Mouse (Mus musculus): Measurements from ENCODE around the gene Scly. TPM values are rescaled to one million over a fixed set of nuclear protein-coding genes. Genes with fewer than 3 reads are reported as not detected.

Gene Scly
- total and polyA plus RNA-seq, 3 experiments = 10.1 to 16.6 (median 10.5) TPM

GRCm38 (mm10) chr1:91325488-91326042, 27.4 kb downstream of the Scly start:
- Histone ChIP-seq H3K9me3 (replicated peaks) (no peaks in the 10 kb centered on the region), H3K36me3 (replicated peaks) (no peaks in the 10 kb centered on the region), H3K4me1 (ENCODE audit: insufficient read depth, low read depth, low read length) (peaks cover 5% of the 10 kb centered on the region; the same call in 1 of the 2 replicates), H3K27me3 (ENCODE audit: insufficient read depth, low read length) (peaks cover 30% of the 10 kb centered on the region), H3K4me3 (ENCODE audit: low read depth, low read length) (no peak overlapping the region)
- ATAC-seq (ENCODE audit: extremely low read depth, insufficient number of reproducible peaks, low FRiP score, poor library complexity, severe bottlenecking) = no peak
- no peak for DNase-seq (ENCODE audit: low spot score)
- TF ChIP-seq TAL1 (conservative IDR thresholded peaks at IDR 0.05; ENCODE audit: low read depth, low read length) = no peak
- no peak for TF ChIP-seq GATA1 (IDR thresholded peaks at IDR 0.05; ENCODE audit: borderline replicate concordance, low read length)
- TF ChIP-seq POLR2AphosphoS5 (IDR thresholded peaks at IDR 0.05; ENCODE audit: insufficient replicate concordance, low read depth, low read length) = no peak

GRCm38 (mm10) chr1:91332102-91332501, 34.0 kb downstream of the Scly start:
- ATAC-seq (ENCODE audit: extremely low read depth, insufficient number of reproducible peaks, low FRiP score, poor library complexity, severe bottlenecking) = no peak
- no peak for DNase-seq (ENCODE audit: low spot score)
- H3K27me3 ChIP-seq (ENCODE audit: insufficient read depth, low read length) = peaks cover 31% of the 10 kb centered on the region
- no peaks in the 10 kb centered on the region for H3K9me3 ChIP-seq (replicated peaks)
- H3K4me3 ChIP-seq (ENCODE audit: low read depth, low read length) = no peak overlapping the region
- TF ChIP-seq POLR2AphosphoS5 (IDR thresholded peaks at IDR 0.05; ENCODE audit: insufficient replicate concordance, low read depth, low read length) (no peak), GATA2 (IDR thresholded peaks at IDR 0.05; ENCODE audit: borderline replicate concordance, low read depth, low read length) (no peak), CTCF (IDR thresholded peaks at IDR 0.05; ENCODE audit: low read depth, low read length) (no peak), TAL1 (conservative IDR thresholded peaks at IDR 0.05; ENCODE audit: low read depth, low read length) (no peak), GATA1 (IDR thresholded peaks at IDR 0.05; ENCODE audit: borderline replicate concordance, low read length) (no peak)
- no peaks in the 10 kb centered on the region; the same call in 1 of the 2 replicates for H3K4me1 ChIP-seq (ENCODE audit: insufficient read depth, low read depth, low read length)
- no peaks in the 10 kb centered on the region for H3K36me3 ChIP-seq (replicated peaks)

- Histone ChIP-seq H3K9me3 (replicated peaks) (no peaks in the 10 kb centered on the region), H3K4me3 (ENCODE audit: low read depth, low read length) (no peak overlapping the region), H3K36me3 (replicated peaks) (no peaks in the 10 kb centered on the region), H3K27me3 (ENCODE audit: insufficient read depth, low read length) (peaks cover 25% of the 10 kb centered on the region), H3K4me1 (ENCODE audit: insufficient read depth, low read depth, low read length) (no peaks in the 10 kb centered on the region; the same call in 1 of the 2 replicates)
- TF ChIP-seq CTCF (IDR thresholded peaks at IDR 0.05; ENCODE audit: low read depth, low read length) (no peak), GATA2 (IDR thresholded peaks at IDR 0.05; ENCODE audit: borderline replicate concordance, low read depth, low read length) (no peak), POLR2AphosphoS5 (IDR thresholded peaks at IDR 0.05; ENCODE audit: insufficient replicate concordance, low read depth, low read length) (no peak), GATA1 (IDR thresholded peaks at IDR 0.05; ENCODE audit: borderline replicate concordance, low read length) (no peak), TAL1 (conservative IDR thresholded peaks at IDR 0.05; ENCODE audit: low read depth, low read length) (no peak)
- ATAC-seq (ENCODE audit: extremely low read depth, insufficient number of reproducible peaks, low FRiP score, poor library complexity, severe bottlenecking) (no peak), DNase-seq (ENCODE audit: low spot score) (no peak)
Observed at GRCm38 (mm10) chr1:91333582-91333981, 35.4 kb downstream of the Scly start.

GRCm38 (mm10) chr1:91337355-91337754, 39.2 kb downstream of the Scly start:
- Histone ChIP-seq H3K9me3 (replicated peaks) (no peaks in the 10 kb centered on the region), H3K4me3 (ENCODE audit: low read depth, low read length) (no peak overlapping the region), H3K36me3 (replicated peaks) (no peaks in the 10 kb centered on the region), H3K4me1 (ENCODE audit: insufficient read depth, low read depth, low read length) (no peaks in the 10 kb centered on the region; the same call in 1 of the 2 replicates), H3K27me3 (ENCODE audit: insufficient read depth, low read length) (peaks cover 42% of the 10 kb centered on the region)
- ATAC-seq (ENCODE audit: extremely low read depth, insufficient number of reproducible peaks, low FRiP score, poor library complexity, severe bottlenecking) (no peak), DNase-seq (ENCODE audit: low spot score) (no peak)
- no peak for TF ChIP-seq TAL1 (conservative IDR thresholded peaks at IDR 0.05; ENCODE audit: low read depth, low read length)
- no peak for TF ChIP-seq CTCF (IDR thresholded peaks at IDR 0.05; ENCODE audit: low read depth, low read length)
- no peak for TF ChIP-seq GATA2 (IDR thresholded peaks at IDR 0.05; ENCODE audit: borderline replicate concordance, low read depth, low read length)
- TF ChIP-seq POLR2AphosphoS5 (IDR thresholded peaks at IDR 0.05; ENCODE audit: insufficient replicate concordance, low read depth, low read length) = no peak
- no peak for TF ChIP-seq GATA1 (IDR thresholded peaks at IDR 0.05; ENCODE audit: borderline replicate concordance, low read length)

GRCm38 (mm10) chr1:91344001-91344400, 45.9 kb downstream of the Scly start:
- ATAC-seq (ENCODE audit: extremely low read depth, insufficient number of reproducible peaks, low FRiP score, poor library complexity, severe bottlenecking) = no peak
- DNase-seq (ENCODE audit: low spot score) = no peak
- no peaks in the 10 kb centered on the region for H3K36me3 ChIP-seq (replicated peaks)
- H3K4me3 ChIP-seq (ENCODE audit: low read depth, low read length) = no peak overlapping the region
- H3K4me1 ChIP-seq (ENCODE audit: insufficient read depth, low read depth, low read length) = no peaks in the 10 kb centered on the region
- peaks cover 24% of the 10 kb centered on the region for H3K27me3 ChIP-seq (ENCODE audit: insufficient read depth, low read length)
- TF ChIP-seq TAL1 (conservative IDR thresholded peaks at IDR 0.05; ENCODE audit: low read depth, low read length) = no peak
- no peak for TF ChIP-seq GATA2 (IDR thresholded peaks at IDR 0.05; ENCODE audit: borderline replicate concordance, low read depth, low read length)
- no peak for TF ChIP-seq CTCF (IDR thresholded peaks at IDR 0.05; ENCODE audit: low read depth, low read length)
- no peak for TF ChIP-seq POLR2AphosphoS5 (IDR thresholded peaks at IDR 0.05; ENCODE audit: insufficient replicate concordance, low read depth, low read length)
- no peak for TF ChIP-seq GATA1 (IDR thresholded peaks at IDR 0.05; ENCODE audit: borderline replicate concordance, low read length)
- H3K9me3 ChIP-seq (replicated peaks) = no peaks in the 10 kb centered on the region

- no peak for ATAC-seq (ENCODE audit: extremely low read depth, insufficient number of reproducible peaks, low FRiP score, poor library complexity, severe bottlenecking)
- Histone ChIP-seq H3K4me3 (ENCODE audit: low read depth, low read length) (no peak overlapping the region), H3K4me1 (ENCODE audit: insufficient read depth, low read depth, low read length) (no peaks in the 10 kb centered on the region), H3K9me3 (replicated peaks) (no peaks in the 10 kb centered on the region), H3K27me3 (ENCODE audit: insufficient read depth, low read length) (peaks cover 23% of the 10 kb centered on the region), H3K36me3 (replicated peaks) (no peaks in the 10 kb centered on the region)
- DNase-seq (ENCODE audit: low spot score) = no peak
- TF ChIP-seq POLR2AphosphoS5 (IDR thresholded peaks at IDR 0.05; ENCODE audit: insufficient replicate concordance, low read depth, low read length) = no peak
Observed at GRCm38 (mm10) chr1:91344921-91345685, 47.0 kb downstream of the Scly start.
